Mouse (Mus musculus): ENCODE measurements at regions not wholly inside any gene's neighbourhood (a gene's known extent, or its start where the extent isn't known, plus 50 kb on each side); places are given as distances from the start of the nearest gene placed in this dataset.
A peak's percentile ranks its signal among the peaks of the same experiment; 100 is the strongest.

GRCm38 (mm10) chr4:75884371-75884770 is 606.3 kb upstream of the Dmac1 start:
- no peak overlapping the region for H3K27ac ChIP-seq (replicated peaks; ENCODE audit: low read depth, low read length)
- no peak for ATAC-seq (ENCODE audit: insufficient number of reproducible peaks, low FRiP score, low TSS enrichment, low read depth)
- H3K36me3 ChIP-seq (ENCODE audit: control insufficient read depth, insufficient read depth, low read length) = no peaks in the 10 kb centered on the region
- no peak overlapping the region for H3K9ac ChIP-seq (ENCODE audit: low read length)
- no peaks in the 10 kb centered on the region for H3K4me1 ChIP-seq (ENCODE audit: control insufficient read depth, insufficient read depth, low read length)
- no peaks in the 10 kb centered on the region for H3K9me3 ChIP-seq (ENCODE audit: control insufficient read depth, low read length)
- H3K27me3 ChIP-seq (ENCODE audit: control insufficient read depth, insufficient read depth, low read length) = no peaks in the 10 kb centered on the region
- no peak overlapping the region for H3K4me2 ChIP-seq (ENCODE audit: low read depth, severe bottlenecking)
- 95% methylated on average over 4 of the region's 4 CpGs for WGBS
- H3K4me3 ChIP-seq (ENCODE audit: low read depth, low read length) = no peak overlapping the region
- no peak for DNase-seq (ENCODE audit: low spot score)

DNA sequence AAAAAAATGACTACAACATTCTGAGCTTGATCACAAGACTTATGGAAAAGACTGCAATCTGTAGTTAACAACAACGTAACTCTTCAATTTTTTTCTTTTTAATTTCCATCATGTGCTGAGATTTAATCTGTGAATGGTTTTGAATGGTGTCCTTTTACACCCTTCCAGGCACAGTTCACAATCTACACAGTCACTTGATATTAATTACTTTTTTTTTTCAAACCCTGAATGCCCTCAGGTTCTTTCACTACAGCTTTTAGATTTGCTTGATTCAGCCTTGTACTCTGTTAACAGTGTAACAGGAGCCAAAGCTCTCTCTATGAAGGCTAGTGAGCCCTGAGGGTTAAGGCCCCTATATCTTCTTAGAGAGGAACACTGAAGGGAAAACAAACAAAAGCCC is 591.7 kb upstream of the Dmac1 start:
- Histone ChIP-seq H3K27me3 (ENCODE audit: control insufficient read depth, insufficient read depth, low read length) (no peaks in the 10 kb centered on the region), H3K9me3 (ENCODE audit: control insufficient read depth, low read length) (no peaks in the 10 kb centered on the region), H3K4me2 (ENCODE audit: low read depth, severe bottlenecking) (no peak overlapping the region), H3K36me3 (ENCODE audit: control insufficient read depth, insufficient read depth, low read length) (no peaks in the 10 kb centered on the region), H3K4me1 (ENCODE audit: control insufficient read depth, insufficient read depth, low read length) (no peaks in the 10 kb centered on the region), H3K9ac (ENCODE audit: low read length) (no peak overlapping the region), H3K27ac (replicated peaks; ENCODE audit: low read depth, low read length) (no peak overlapping the region), H3K4me3 (ENCODE audit: low read depth, low read length) (no peak overlapping the region)
- 76% methylated on average over 1 of the region's 1 CpGs for WGBS
- DNase-seq (ENCODE audit: low spot score) = no peak
- no peak for ATAC-seq (ENCODE audit: insufficient number of reproducible peaks, low FRiP score, low TSS enrichment, low read depth)

DNA sequence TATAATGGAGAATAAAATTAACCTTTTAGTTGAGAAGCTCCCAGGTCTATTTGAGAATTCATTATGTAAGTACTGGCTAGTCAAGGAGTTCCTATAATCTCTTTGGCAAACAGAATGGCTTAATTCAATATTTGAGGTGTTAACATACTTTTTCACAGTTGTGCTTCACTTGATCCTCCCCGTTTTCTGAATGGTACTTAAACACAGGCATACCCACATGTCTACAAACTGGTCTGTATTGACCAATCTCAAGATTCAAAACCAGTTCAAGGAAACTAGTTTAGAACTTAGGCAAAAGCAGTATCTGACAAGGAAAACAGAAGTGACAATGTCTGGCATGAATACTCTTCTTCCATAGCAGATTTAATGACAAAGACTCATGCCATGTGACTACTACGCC is 583.0 kb upstream of the Dmac1 start:
- H3K27me3 ChIP-seq (ENCODE audit: control insufficient read depth, insufficient read depth, low read length) = no peaks in the 10 kb centered on the region
- no peak for ATAC-seq (ENCODE audit: insufficient number of reproducible peaks, low FRiP score, low TSS enrichment, low read depth)
- no peaks in the 10 kb centered on the region for H3K4me1 ChIP-seq (ENCODE audit: control insufficient read depth, insufficient read depth, low read length)
- WGBS = 86% methylated on average over 2 of the region's 2 CpGs
- H3K4me2 ChIP-seq (ENCODE audit: low read depth, severe bottlenecking) = no peak overlapping the region
- no peaks in the 10 kb centered on the region for H3K9me3 ChIP-seq (ENCODE audit: control insufficient read depth, low read length)
- no peak for DNase-seq (ENCODE audit: low spot score)
- H3K36me3 ChIP-seq (ENCODE audit: control insufficient read depth, insufficient read depth, low read length) = no peaks in the 10 kb centered on the region
- no peak overlapping the region for H3K4me3 ChIP-seq (ENCODE audit: low read depth, low read length)
- H3K9ac ChIP-seq (ENCODE audit: low read length) = no peak overlapping the region
- no peak overlapping the region for H3K27ac ChIP-seq (replicated peaks; ENCODE audit: low read depth, low read length)

DNA sequence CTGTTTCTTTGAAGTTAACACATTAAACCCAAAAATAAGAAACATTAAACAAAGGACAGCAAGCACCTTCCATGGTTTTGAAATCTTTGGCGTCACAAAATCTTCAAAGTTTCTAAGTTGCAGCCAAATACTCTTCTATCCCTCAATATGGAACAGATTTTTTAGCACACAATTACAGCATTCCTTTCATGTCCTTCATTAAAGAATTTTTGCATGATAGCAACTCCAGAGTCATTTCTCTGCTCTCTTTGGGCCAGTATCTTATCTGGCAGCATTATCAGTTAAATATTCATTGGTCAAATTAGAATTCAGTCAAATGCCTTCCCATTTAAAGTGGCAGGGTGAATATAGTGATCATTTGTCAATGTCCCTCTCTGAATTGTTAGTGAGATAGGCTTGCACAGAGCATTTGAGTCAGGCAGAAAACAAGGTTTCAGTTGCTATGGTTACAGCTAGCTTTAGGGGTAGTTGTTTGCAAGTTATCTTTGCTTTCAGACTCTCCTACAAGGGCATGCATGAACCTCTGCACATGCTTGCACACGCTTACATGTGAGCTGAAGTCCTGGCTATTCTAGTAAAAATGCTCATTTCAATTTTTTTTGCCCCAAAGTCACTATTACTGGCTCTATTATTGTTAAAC is 579.8 kb upstream of the Dmac1 start:
- Histone ChIP-seq H3K4me3 (ENCODE audit: low read depth, low read length) (no peak overlapping the region), H3K4me1 (ENCODE audit: control insufficient read depth, insufficient read depth, low read length) (no peaks in the 10 kb centered on the region), H3K27ac (replicated peaks; ENCODE audit: low read depth, low read length) (no peak overlapping the region), H3K9me3 (ENCODE audit: control insufficient read depth, low read length) (no peaks in the 10 kb centered on the region), H3K9ac (ENCODE audit: low read length) (no peak overlapping the region), H3K36me3 (ENCODE audit: control insufficient read depth, insufficient read depth, low read length) (no peaks in the 10 kb centered on the region), H3K4me2 (ENCODE audit: low read depth, severe bottlenecking) (no peak overlapping the region), H3K27me3 (ENCODE audit: control insufficient read depth, insufficient read depth, low read length) (no peaks in the 10 kb centered on the region)
- ATAC-seq (ENCODE audit: insufficient number of reproducible peaks, low FRiP score, low TSS enrichment, low read depth) (no peak), DNase-seq (ENCODE audit: low spot score) (no peak)
- 77% methylated on average over 2 of the region's 2 CpGs for WGBS

GRCm38 (mm10) chr4:75855688-75856296 is 577.7 kb upstream of the Dmac1 start:
- Histone ChIP-seq H3K4me3 (ENCODE audit: low read depth, low read length) (no peak overlapping the region), H3K27ac (replicated peaks; ENCODE audit: low read depth, low read length) (no peak overlapping the region), H3K9me3 (ENCODE audit: control insufficient read depth, low read length) (no peaks in the 10 kb centered on the region), H3K36me3 (ENCODE audit: control insufficient read depth, insufficient read depth, low read length) (no peaks in the 10 kb centered on the region), H3K9ac (ENCODE audit: low read length) (no peak overlapping the region), H3K4me2 (ENCODE audit: low read depth, severe bottlenecking) (no peak overlapping the region), H3K4me1 (ENCODE audit: control insufficient read depth, insufficient read depth, low read length) (no peaks in the 10 kb centered on the region), H3K27me3 (ENCODE audit: control insufficient read depth, insufficient read depth, low read length) (no peaks in the 10 kb centered on the region)
- DNase-seq (ENCODE audit: low spot score) = peak; percentile 46
- WGBS = 14% methylated on average over 6 of the region's 6 CpGs
- ATAC-seq (ENCODE audit: insufficient number of reproducible peaks, low FRiP score, low TSS enrichment, low read depth) = peak; percentile 51

DNA sequence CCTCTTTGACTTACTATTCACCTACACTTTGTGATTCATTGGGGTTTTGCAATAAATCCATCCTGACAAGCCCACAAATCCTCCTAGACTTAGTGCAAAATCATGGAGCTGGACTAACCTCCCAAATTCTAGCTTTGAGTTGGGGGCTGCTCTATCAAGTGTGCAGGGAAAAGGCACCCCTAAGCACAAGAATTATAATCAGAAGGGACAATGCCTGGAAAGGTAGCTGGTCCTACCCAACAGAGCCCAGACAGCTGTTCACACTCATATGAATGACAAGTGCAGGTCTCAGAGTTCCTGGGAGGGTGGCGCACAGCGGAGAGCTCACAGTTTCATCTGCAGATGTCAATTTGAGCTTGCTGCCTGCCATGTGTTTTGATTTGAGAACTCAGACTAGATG is 572.2 kb upstream of the Dmac1 start:
- Histone ChIP-seq H3K27ac (replicated peaks; ENCODE audit: low read depth, low read length) (no peak overlapping the region), H3K4me3 (ENCODE audit: low read depth, low read length) (no peak overlapping the region), H3K4me1 (ENCODE audit: control insufficient read depth, insufficient read depth, low read length) (no peaks in the 10 kb centered on the region), H3K9ac (ENCODE audit: low read length) (no peak overlapping the region), H3K9me3 (ENCODE audit: control insufficient read depth, low read length) (no peaks in the 10 kb centered on the region), H3K36me3 (ENCODE audit: control insufficient read depth, insufficient read depth, low read length) (no peaks in the 10 kb centered on the region), H3K27me3 (ENCODE audit: control insufficient read depth, insufficient read depth, low read length) (no peaks in the 10 kb centered on the region), H3K4me2 (ENCODE audit: low read depth, severe bottlenecking) (no peak overlapping the region)
- WGBS = 71% methylated on average over 2 of the region's 2 CpGs
- DNase-seq (ENCODE audit: low spot score) (no peak), ATAC-seq (ENCODE audit: insufficient number of reproducible peaks, low FRiP score, low TSS enrichment, low read depth) (no peak)

DNA sequence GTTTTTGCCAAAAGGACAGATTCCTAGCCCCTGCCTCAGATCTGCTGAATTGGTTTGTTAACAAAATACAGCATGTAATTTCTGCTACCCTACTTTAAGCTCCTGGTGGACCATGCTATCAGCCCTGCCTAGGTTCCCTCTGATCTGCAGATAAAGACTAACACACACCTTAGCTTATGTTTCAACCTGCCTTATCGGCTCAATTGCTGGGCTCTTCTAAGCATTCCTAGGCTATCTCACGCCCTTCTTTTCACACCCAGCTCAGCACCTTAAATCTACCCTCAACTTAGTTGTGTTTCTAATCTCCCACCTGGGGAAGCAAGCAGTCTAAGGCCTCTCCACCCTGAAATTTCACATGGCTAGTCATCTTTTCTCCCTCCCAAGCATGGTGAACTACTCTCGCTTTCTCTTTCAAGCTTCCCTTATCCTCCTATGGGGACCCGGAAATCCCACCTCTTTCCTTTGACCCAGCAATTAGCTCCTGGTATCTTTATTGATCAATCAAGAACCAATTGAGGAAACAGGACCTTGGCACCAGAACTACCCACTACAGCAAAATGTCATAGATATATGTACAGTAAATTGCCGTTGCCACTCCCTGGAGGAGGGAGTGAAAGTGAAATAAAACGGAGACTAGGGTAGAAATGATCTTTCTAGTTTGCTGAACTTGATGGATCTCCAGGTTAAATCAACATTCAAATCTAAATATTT is 569.7 kb upstream of the Dmac1 start:
- no peak overlapping the region for H3K4me2 ChIP-seq (ENCODE audit: low read depth, severe bottlenecking)
- ATAC-seq (ENCODE audit: insufficient number of reproducible peaks, low FRiP score, low TSS enrichment, low read depth) (no peak), DNase-seq (ENCODE audit: low spot score) (no peak)
- H3K27ac ChIP-seq (replicated peaks; ENCODE audit: low read depth, low read length) = no peak overlapping the region
- H3K27me3 ChIP-seq (ENCODE audit: control insufficient read depth, insufficient read depth, low read length) = no peaks in the 10 kb centered on the region
- no peak overlapping the region for H3K9ac ChIP-seq (ENCODE audit: low read length)
- H3K36me3 ChIP-seq (ENCODE audit: control insufficient read depth, insufficient read depth, low read length) = no peaks in the 10 kb centered on the region
- H3K4me1 ChIP-seq (ENCODE audit: control insufficient read depth, insufficient read depth, low read length) = no peaks in the 10 kb centered on the region
- WGBS = 82% methylated on average over 6 of the region's 6 CpGs
- no peak overlapping the region for H3K4me3 ChIP-seq (ENCODE audit: low read depth, low read length)
- H3K9me3 ChIP-seq (ENCODE audit: control insufficient read depth, low read length) = no peaks in the 10 kb centered on the region

GRCm38 (mm10) chr4:75845021-75845420 is 566.9 kb upstream of the Dmac1 start:
- no peaks in the 10 kb centered on the region for H3K36me3 ChIP-seq (ENCODE audit: control insufficient read depth, insufficient read depth, low read length)
- H3K27me3 ChIP-seq (ENCODE audit: control insufficient read depth, insufficient read depth, low read length) = no peaks in the 10 kb centered on the region
- DNase-seq (ENCODE audit: low spot score) (no peak), ATAC-seq (ENCODE audit: insufficient number of reproducible peaks, low FRiP score, low TSS enrichment, low read depth) (no peak)
- H3K9me3 ChIP-seq (ENCODE audit: control insufficient read depth, low read length) = no peaks in the 10 kb centered on the region
- H3K27ac ChIP-seq (replicated peaks; ENCODE audit: low read depth, low read length) = no peak overlapping the region
- no peak overlapping the region for H3K4me2 ChIP-seq (ENCODE audit: low read depth, severe bottlenecking)
- H3K4me1 ChIP-seq (ENCODE audit: control insufficient read depth, insufficient read depth, low read length) = no peaks in the 10 kb centered on the region
- H3K4me3 ChIP-seq (ENCODE audit: low read depth, low read length) = no peak overlapping the region
- no peak overlapping the region for H3K9ac ChIP-seq (ENCODE audit: low read length)
- WGBS = 69% methylated on average over 3 of the region's 3 CpGs

Data from limb, embryonic 11.5 days (tissue).